Mouse (Mus musculus): ENCODE results near the gene Sfxn1. TPM values are rescaled to one million over a fixed set of nuclear protein-coding genes. Genes with fewer than 3 reads are reported as not detected.

Sfxn1 gene
- polyA plus RNA-seq (2015; fragmentation: Nextera tagmentation; extraction: Ambion mirVana) = 77.9 and 86.6 TPM in 2 replicates

- peaks cover 15% of the 10 kb centered on the region for H3K4me1 ChIP-seq (replicated peaks; ENCODE audit: control insufficient read depth, insufficient read depth, low read length)
- no peaks in the 10 kb centered on the region for H3K9me3 ChIP-seq (ENCODE audit: control insufficient read depth, low read length)
- peak; percentile 90 for ATAC-seq
- peak within 1 kb of the TSS; percentile 79 for H3K27ac ChIP-seq (ENCODE audit: low read length)
- H3K36me3 ChIP-seq (ENCODE audit: control insufficient read depth, insufficient read depth) = no peaks in the 10 kb centered on the region
- WGBS = under 1% methylated on average over 72 of the region's 74 CpGs
- no peaks in the 10 kb centered on the region for H3K27me3 ChIP-seq (replicated peaks; ENCODE audit: control insufficient read depth, insufficient read depth, low read length)
- peak within 1 kb of the TSS; percentile 84 for H3K9ac ChIP-seq (replicated peaks; ENCODE audit: low read depth, low read length)
- peak within 1 kb of the TSS; percentile 69 for H3K4me3 ChIP-seq (replicated peaks; ENCODE audit: low read length)
- H3K4me2 ChIP-seq (ENCODE audit: low read length) = peak within 1 kb of the TSS; percentile 79
Measured at GRCm38 (mm10) chr13:54071606-54072331, at the start of gene Sfxn1. Gene Sfxn1, plus strand, starts transcription at chr13:54071869.

GRCm38 (mm10) chr13:54023311-54023710, 48.4 kb upstream of the Sfxn1 start:
- Histone ChIP-seq H3K36me3 (ENCODE audit: control insufficient read depth, insufficient read depth) (no peaks in the 10 kb centered on the region), H3K4me2 (ENCODE audit: low read length) (no peak overlapping the region), H3K9me3 (ENCODE audit: control insufficient read depth, low read length) (no peaks in the 10 kb centered on the region; the same call in 1 of the 2 replicates), H3K27ac (ENCODE audit: low read length) (peak overlapping the region; percentile 58; the same call in 1 of the 2 replicates), H3K27me3 (replicated peaks; ENCODE audit: control insufficient read depth, insufficient read depth, low read length) (no peaks in the 10 kb centered on the region), H3K4me3 (replicated peaks; ENCODE audit: low read length) (no peak overlapping the region), H3K9ac (replicated peaks; ENCODE audit: low read depth, low read length) (no peak overlapping the region), H3K4me1 (replicated peaks; ENCODE audit: control insufficient read depth, insufficient read depth, low read length) (no peaks in the 10 kb centered on the region)
- WGBS = 43% methylated on average over 5 of the region's 5 CpGs
- ATAC-seq = peak; percentile 72; the same call in 1 of the 2 replicates

- Histone ChIP-seq H3K4me3 (replicated peaks; ENCODE audit: low read length) (no peak overlapping the region), H3K27ac (ENCODE audit: low read length) (peak overlapping the region; percentile 16), H3K9ac (replicated peaks; ENCODE audit: low read depth, low read length) (no peak overlapping the region), H3K9me3 (ENCODE audit: control insufficient read depth, low read length) (no peaks in the 10 kb centered on the region; the same call in 1 of the 2 replicates), H3K36me3 (ENCODE audit: control insufficient read depth, insufficient read depth) (no peaks in the 10 kb centered on the region), H3K27me3 (replicated peaks; ENCODE audit: control insufficient read depth, insufficient read depth, low read length) (no peaks in the 10 kb centered on the region), H3K4me2 (ENCODE audit: low read length) (no peak overlapping the region), H3K4me1 (replicated peaks; ENCODE audit: control insufficient read depth, insufficient read depth, low read length) (no peaks in the 10 kb centered on the region)
- ATAC-seq = no peak
- 71% methylated on average over 7 of the region's 7 CpGs for WGBS
Measured at GRCm38 (mm10) chr13:54027079-54027478, 44.6 kb upstream of the Sfxn1 start.

GRCm38 (mm10) chr13:54033653-54034052, 38.0 kb upstream of the Sfxn1 start:
- 86% methylated on average over 4 of the region's 4 CpGs for whole genome bisulfite sequencing
- no peak overlapping the region for H3K4me3 ChIP-seq (replicated peaks; ENCODE audit: low read length)
- no peak overlapping the region for H3K9ac ChIP-seq (replicated peaks; ENCODE audit: low read depth, low read length)
- H3K36me3 ChIP-seq (ENCODE audit: control insufficient read depth, insufficient read depth) = no peaks in the 10 kb centered on the region
- no peak for ATAC-seq
- no peaks in the 10 kb centered on the region for H3K9me3 ChIP-seq (ENCODE audit: control insufficient read depth, low read length)
- no peak overlapping the region for H3K27ac ChIP-seq (ENCODE audit: low read length)
- no peaks in the 10 kb centered on the region for H3K4me1 ChIP-seq (replicated peaks; ENCODE audit: control insufficient read depth, insufficient read depth, low read length)
- H3K4me2 ChIP-seq (ENCODE audit: low read length) = no peak overlapping the region
- no peaks in the 10 kb centered on the region for H3K27me3 ChIP-seq (replicated peaks; ENCODE audit: control insufficient read depth, insufficient read depth, low read length)

GRCm38 (mm10) chr13:54035541-54035940, 36.1 kb upstream of the Sfxn1 start:
- H3K27me3 ChIP-seq (replicated peaks; ENCODE audit: control insufficient read depth, insufficient read depth, low read length) = no peaks in the 10 kb centered on the region
- no peak overlapping the region for H3K9ac ChIP-seq (replicated peaks; ENCODE audit: low read depth, low read length)
- WGBS = 62% methylated on average over 1 of the region's 1 CpGs
- no peaks in the 10 kb centered on the region for H3K9me3 ChIP-seq (ENCODE audit: control insufficient read depth, low read length)
- no peak overlapping the region for H3K27ac ChIP-seq (ENCODE audit: low read length)
- H3K4me2 ChIP-seq (ENCODE audit: low read length) = no peak overlapping the region
- no peak overlapping the region for H3K4me3 ChIP-seq (replicated peaks; ENCODE audit: low read length)
- H3K36me3 ChIP-seq (ENCODE audit: control insufficient read depth, insufficient read depth) = no peaks in the 10 kb centered on the region
- no peaks in the 10 kb centered on the region for H3K4me1 ChIP-seq (replicated peaks; ENCODE audit: control insufficient read depth, insufficient read depth, low read length)
- ATAC-seq = no peak

GRCm38 (mm10) chr13:54037936-54038335, 33.7 kb upstream of the Sfxn1 start:
- H3K36me3 ChIP-seq (ENCODE audit: control insufficient read depth, insufficient read depth) = no peaks in the 10 kb centered on the region
- no peak for ATAC-seq
- 72% methylated on average over 4 of the region's 4 CpGs for whole genome bisulfite sequencing

GRCm38 (mm10) chr13:54040256-54040655, 31.4 kb upstream of the Sfxn1 start:
- 89% methylated on average over 2 of the region's 2 CpGs for whole genome bisulfite sequencing
- H3K4me1 ChIP-seq (replicated peaks; ENCODE audit: control insufficient read depth, insufficient read depth, low read length) = no peaks in the 10 kb centered on the region
- no peak for ATAC-seq

More at GRCm38 (mm10) chr13:54037936-54038335, 33.7 kb upstream of the Sfxn1 start:
- no peaks in the 10 kb centered on the region for H3K4me1 ChIP-seq (replicated peaks; ENCODE audit: control insufficient read depth, insufficient read depth, low read length)
- H3K9ac ChIP-seq (replicated peaks; ENCODE audit: low read depth, low read length) = no peak overlapping the region
- no peak overlapping the region for H3K27ac ChIP-seq (ENCODE audit: low read length)
- H3K4me2 ChIP-seq (ENCODE audit: low read length) = no peak overlapping the region
- no peaks in the 10 kb centered on the region for H3K27me3 ChIP-seq (replicated peaks; ENCODE audit: control insufficient read depth, insufficient read depth, low read length)
- H3K9me3 ChIP-seq (ENCODE audit: control insufficient read depth, low read length) = no peaks in the 10 kb centered on the region
- no peak overlapping the region for H3K4me3 ChIP-seq (replicated peaks; ENCODE audit: low read length)

GRCm38 (mm10) chr13:54048679-54049352, 22.9 kb upstream of the Sfxn1 start:
- 80% methylated on average over 7 of the region's 7 CpGs for WGBS
- no peak for ATAC-seq
- H3K4me2 ChIP-seq (ENCODE audit: low read length) = no peak overlapping the region

More at GRCm38 (mm10) chr13:54040256-54040655, 31.4 kb upstream of the Sfxn1 start:
- no peak overlapping the region for H3K4me2 ChIP-seq (ENCODE audit: low read length)
- no peaks in the 10 kb centered on the region for H3K27me3 ChIP-seq (replicated peaks; ENCODE audit: control insufficient read depth, insufficient read depth, low read length)
- H3K27ac ChIP-seq (ENCODE audit: low read length) = no peak overlapping the region
- H3K9me3 ChIP-seq (ENCODE audit: control insufficient read depth, low read length) = no peaks in the 10 kb centered on the region
- H3K9ac ChIP-seq (replicated peaks; ENCODE audit: low read depth, low read length) = no peak overlapping the region
- no peaks in the 10 kb centered on the region for H3K36me3 ChIP-seq (ENCODE audit: control insufficient read depth, insufficient read depth)
- H3K4me3 ChIP-seq (replicated peaks; ENCODE audit: low read length) = no peak overlapping the region

GRCm38 (mm10) chr13:54051641-54052040, 20.0 kb upstream of the Sfxn1 start:
- peak overlapping the region; percentile 28 for H3K4me2 ChIP-seq (ENCODE audit: low read length)
- no peak overlapping the region for H3K27ac ChIP-seq (ENCODE audit: low read length)

More at GRCm38 (mm10) chr13:54048679-54049352, 22.9 kb upstream of the Sfxn1 start:
- Histone ChIP-seq H3K36me3 (ENCODE audit: control insufficient read depth, insufficient read depth) (no peaks in the 10 kb centered on the region), H3K4me1 (replicated peaks; ENCODE audit: control insufficient read depth, insufficient read depth, low read length) (no peaks in the 10 kb centered on the region), H3K9ac (replicated peaks; ENCODE audit: low read depth, low read length) (no peak overlapping the region), H3K27ac (ENCODE audit: low read length) (no peak overlapping the region), H3K9me3 (ENCODE audit: control insufficient read depth, low read length) (no peaks in the 10 kb centered on the region), H3K4me3 (replicated peaks; ENCODE audit: low read length) (no peak overlapping the region), H3K27me3 (replicated peaks; ENCODE audit: control insufficient read depth, insufficient read depth, low read length) (no peaks in the 10 kb centered on the region)

More at GRCm38 (mm10) chr13:54051641-54052040, 20.0 kb upstream of the Sfxn1 start:
- Histone ChIP-seq H3K27me3 (replicated peaks; ENCODE audit: control insufficient read depth, insufficient read depth, low read length) (peaks cover 6% of the 10 kb centered on the region), H3K9ac (replicated peaks; ENCODE audit: low read depth, low read length) (no peak overlapping the region), H3K36me3 (ENCODE audit: control insufficient read depth, insufficient read depth) (no peaks in the 10 kb centered on the region), H3K9me3 (ENCODE audit: control insufficient read depth, low read length) (no peaks in the 10 kb centered on the region), H3K4me3 (replicated peaks; ENCODE audit: low read length) (peak overlapping the region; percentile 27), H3K4me1 (replicated peaks; ENCODE audit: control insufficient read depth, insufficient read depth, low read length) (peaks cover 12% of the 10 kb centered on the region)
- no peak for ATAC-seq
- 32% methylated on average over 7 of the region's 7 CpGs for WGBS

Measured in forebrain, embryonic 16.5 days (tissue).